Mouse (Mus musculus) c-Kit-negative CD71-positive TER-119-positive erythroid progenitor cells, embryonic 14.5 days (primary cell): ENCODE data around the gene Ripk1.
"Not testable (repeated sequence)": the region's sequence is repeated elsewhere in the genome, so short reads cannot be mapped to it uniquely, and the experiment has no call there.

Source experiments
- DNase-seq: peaks from one replicate; pipeline ENCODE4 v3.0.0-alpha.2; 2013; ENCODE audit warnings: low read depth, low spot score

Gene Ripk1

GRCm38 (mm10) chr13:34037172-34038055 lies 35.3 kb downstream of the Ripk1 start, which contains the start of gene Bphl:
Gene Bphl, plus strand, starts transcription at chr13:34037597.
- DNase-seq, result peak; percentile 83

- no peak for DNase-seq
Observed at GRCm38 (mm10) chr13:34038056-34038432, 35.9 kb downstream of the Ripk1 start.

- DNase-seq, result no peak
Observed at GRCm38 (mm10) chr13:34038901-34039341, 36.8 kb downstream of the Ripk1 start.

GRCm38 (mm10) chr13:34040091-34040490 lies 37.9 kb downstream of the Ripk1 start:
- DNase-seq, result no peak

GRCm38 (mm10) chr13:34043716-34044393 lies 41.7 kb downstream of the Ripk1 start:
- DNase-seq, result no peak

GRCm38 (mm10) chr13:34045511-34046249 lies 43.5 kb downstream of the Ripk1 start:
- DNase-seq, result no peak

- DNase-seq, result peak; percentile 26
Observed at GRCm38 (mm10) chr13:34046421-34047012, 44.4 kb downstream of the Ripk1 start.

GRCm38 (mm10) chr13:34047526-34047925 lies 45.4 kb downstream of the Ripk1 start:
- no peak for DNase-seq

GRCm38 (mm10) chr13:34050479-34050878 lies 48.3 kb downstream of the Ripk1 start:
- no peak for DNase-seq

- no peak for DNase-seq
Observed at GRCm38 (mm10) chr13:34051692-34052091, 49.5 kb downstream of the Ripk1 start.

GRCm38 (mm10) chr13:34053673-34054282 lies 51.6 kb downstream of the Ripk1 start:
- DNase-seq, result no peak

GRCm38 (mm10) chr13:34054391-34054790 lies 52.2 kb downstream of the Ripk1 start:
- no peak for DNase-seq

GRCm38 (mm10) chr13:34054983-34055382 lies 52.8 kb downstream of the Ripk1 start:
- DNase-seq, result no peak

- no peak for DNase-seq
Observed at GRCm38 (mm10) chr13:34057252-34057651, 55.1 kb downstream of the Ripk1 start.

GRCm38 (mm10) chr13:34060061-34060460 lies 57.9 kb downstream of the Ripk1 start:
- DNase-seq, result no peak

- DNase-seq, result no peak
Observed at GRCm38 (mm10) chr13:34062466-34062865, 60.3 kb downstream of the Ripk1 start.

- DNase-seq, result no peak
Observed at GRCm38 (mm10) chr13:34066351-34066750, 64.2 kb downstream of the Ripk1 start.

GRCm38 (mm10) chr13:34070296-34070695 lies 68.1 kb downstream of the Ripk1 start:
- DNase-seq, result no peak

GRCm38 (mm10) chr13:34071836-34072235 lies 69.7 kb downstream of the Ripk1 start:
- DNase-seq, result no peak

GRCm38 (mm10) chr13:34072847-34073246 lies 70.7 kb downstream of the Ripk1 start:
- no peak for DNase-seq

- DNase-seq, result not testable (repeated sequence)
Observed at GRCm38 (mm10) chr13:34074441-34074840, 72.3 kb downstream of the Ripk1 start.
